Mouse (Mus musculus) limb, embryonic 11.5 days (tissue): ENCODE data around the gene Ppp2r5c. TPM values are rescaled to one million over a fixed set of nuclear protein-coding genes. Genes with fewer than 3 reads are reported as not detected.

Experiments
- ATAC-seq: fragments of 200-750 bp; cut with Nextera tagmentation; 2 replicates; pipeline ENCODE4 v1.8.0; 2017; ENCODE audit warnings: low read depth; ENCODE audit not compliant: insufficient number of reproducible peaks, low FRiP score, low TSS enrichment
- DNase-seq: peaks from one replicate; pipeline ENCODE4 v3.0.0-alpha.2; 2015; ENCODE audit warnings: low spot score
- H3K27ac ChIP-seq: fragments of 300-500 bp; sonication (generic); replicated peaks from 2 replicates; pipeline ENCODE4 v1.5.1; 2014; ENCODE audit warnings: low read depth, mild to moderate bottlenecking, low read length
- H3K27me3 ChIP-seq: fragments of 300-500 bp; sonication (generic); 2 replicates; pipeline ENCODE4 v1.6.1; 2014; ENCODE audit warnings: mild to moderate bottlenecking, low read length, mixed read lengths; ENCODE audit not compliant: control insufficient read depth, insufficient read depth
- H3K36me3 ChIP-seq: fragments of 300-500 bp; sonication (generic); 2 replicates; pipeline ENCODE4 v1.6.1; 2014; ENCODE audit warnings: mild to moderate bottlenecking, low read length, moderate library complexity, mixed read lengths; ENCODE audit not compliant: control insufficient read depth, insufficient read depth
- H3K4me1 ChIP-seq: fragments of 300-500 bp; sonication (generic); 2 replicates; pipeline ENCODE4 v1.6.1; 2014; ENCODE audit warnings: low read length, mixed read lengths; ENCODE audit not compliant: control insufficient read depth, insufficient read depth
- H3K4me2 ChIP-seq: fragments of 300-500 bp; sonication (generic); 2 replicates; pipeline ENCODE4 v1.6.1; 2014; ENCODE audit warnings: low read depth, mild to moderate bottlenecking, moderate library complexity; ENCODE audit not compliant: severe bottlenecking
- H3K4me3 ChIP-seq: fragments of 300-500 bp; sonication (generic); 2 replicates; pipeline ENCODE4 v1.5.1; 2014; ENCODE audit warnings: low read depth, low read length
- H3K9ac ChIP-seq: fragments of 300-500 bp; sonication (generic); 2 replicates; pipeline ENCODE4 v1.6.1; 2014; ENCODE audit warnings: mild to moderate bottlenecking, low read length
- H3K9me3 ChIP-seq: fragments of 300-500 bp; sonication (generic); 2 replicates; pipeline ENCODE4 v1.6.1; 2016; ENCODE audit warnings: low read length; ENCODE audit not compliant: control insufficient read depth
- WGBS: fragments of 180-500 bp; shearing (Covaris S2); extraction: QIAGEN DNeasy Blood & Tissue Kit; methylation state at CpG from one replicate; pipeline ENCODE4 v1.1.7; 2014; 5-methylcytosine and 5-hydroxymethylcytosine counted together
- polyA plus RNA-seq: library from polyadenylated mRNA; unstranded; fragments of >200 nt; fragmentation: Nextera tagmentation; extraction: Ambion mirVana; gene quantifications from 2 replicates; pipeline ENCODE4 v1.2.1, GENCODE M21; 2014

The Ppp2r5c gene
- polyA plus RNA-seq, 1 experiment from 2014 or later: 158 TPM

GRCm38 (mm10) chr12:110496016-110496415, 49.1 kb downstream of the Ppp2r5c start:
- Histone ChIP-seq H3K9me3 (no peaks in the 10 kb centered on the region), H3K36me3 (no peaks in the 10 kb centered on the region), H3K4me2 (no peak overlapping the region), H3K27ac (no peak overlapping the region), H3K4me3 (no peak overlapping the region), H3K27me3 (no peaks in the 10 kb centered on the region), H3K9ac (no peak overlapping the region), H3K4me1 (no peaks in the 10 kb centered on the region)
- WGBS: 57% methylated on average over 5 of the region's 5 CpGs
- no peak for ATAC-seq
- no peak for DNase-seq

- H3K4me2 ChIP-seq: no peak overlapping the region
- no peaks in the 10 kb centered on the region for H3K9me3 ChIP-seq
- no peaks in the 10 kb centered on the region for H3K4me1 ChIP-seq
- DNase-seq (no peak), ATAC-seq (no peak)
- H3K27ac ChIP-seq: no peak overlapping the region
- H3K4me3 ChIP-seq: no peak overlapping the region
- H3K9ac ChIP-seq: no peak overlapping the region
- WGBS: 49% methylated on average over 3 of the region's 3 CpGs
- no peaks in the 10 kb centered on the region for H3K27me3 ChIP-seq
- no peaks in the 10 kb centered on the region for H3K36me3 ChIP-seq
Observed at GRCm38 (mm10) chr12:110497013-110497412, 50.1 kb downstream of the Ppp2r5c start.

- ATAC-seq (no peak), DNase-seq (no peak)
- no peaks in the 10 kb centered on the region for H3K36me3 ChIP-seq
- H3K4me2 ChIP-seq: no peak overlapping the region
- H3K9ac ChIP-seq: no peak overlapping the region
- no peak overlapping the region for H3K27ac ChIP-seq
- H3K27me3 ChIP-seq: no peaks in the 10 kb centered on the region
- WGBS: 53% methylated on average over 8 of the region's 8 CpGs
- no peaks in the 10 kb centered on the region for H3K9me3 ChIP-seq
- H3K4me1 ChIP-seq: no peaks in the 10 kb centered on the region
- H3K4me3 ChIP-seq: no peak overlapping the region
Observed at GRCm38 (mm10) chr12:110497485-110497884, 50.6 kb downstream of the Ppp2r5c start.

- H3K4me3 ChIP-seq: no peak overlapping the region
- no peaks in the 10 kb centered on the region for H3K36me3 ChIP-seq
- no peaks in the 10 kb centered on the region for H3K9me3 ChIP-seq
- no peaks in the 10 kb centered on the region for H3K27me3 ChIP-seq
- H3K4me1 ChIP-seq: no peaks in the 10 kb centered on the region
- ATAC-seq (no peak), DNase-seq (no peak)
- no peak overlapping the region for H3K4me2 ChIP-seq
- 85% methylated on average over 22 of the region's 22 CpGs for WGBS
- no peak overlapping the region for H3K27ac ChIP-seq
- no peak overlapping the region for H3K9ac ChIP-seq
Observed at GRCm38 (mm10) chr12:110498283-110499224, 51.6 kb downstream of the Ppp2r5c start.

- H3K4me1 ChIP-seq: 0 out of 2 replicates have a peak, but pooled peaks cover 4% of the 10 kb centered on the region
- no peak overlapping the region for H3K9ac ChIP-seq
- H3K36me3 ChIP-seq: no peaks in the 10 kb centered on the region
- no peak overlapping the region for H3K4me3 ChIP-seq
- DNase-seq: no peak
- no peak for ATAC-seq
- no peak overlapping the region for H3K27ac ChIP-seq
- no peaks in the 10 kb centered on the region for H3K9me3 ChIP-seq
- H3K4me2 ChIP-seq: no peak overlapping the region
- 78% methylated on average over 14 of the region's 14 CpGs for WGBS
- no peaks in the 10 kb centered on the region for H3K27me3 ChIP-seq
Observed at GRCm38 (mm10) chr12:110499225-110499992, 52.5 kb downstream of the Ppp2r5c start.

- Histone ChIP-seq H3K4me1 (peaks cover 8% of the 10 kb centered on the region; the same call in 1 of the 2 replicates), H3K9me3 (no peaks in the 10 kb centered on the region), H3K4me3 (no peak overlapping the region), H3K4me2 (no peak overlapping the region), H3K9ac (no peak overlapping the region), H3K36me3 (no peaks in the 10 kb centered on the region), H3K27me3 (no peaks in the 10 kb centered on the region), H3K27ac (no peak overlapping the region)
- 94% methylated on average over 8 of the region's 8 CpGs for WGBS
- ATAC-seq (no peak), DNase-seq (no peak)
Observed at GRCm38 (mm10) chr12:110500095-110500494, 53.2 kb downstream of the Ppp2r5c start.

GRCm38 (mm10) chr12:110503406-110504144, 56.7 kb downstream of the Ppp2r5c start:
- H3K9me3 ChIP-seq: no peaks in the 10 kb centered on the region
- H3K4me3 ChIP-seq: no peak overlapping the region
- H3K4me2 ChIP-seq: no peak overlapping the region
- H3K36me3 ChIP-seq: no peaks in the 10 kb centered on the region
- no peak overlapping the region for H3K27ac ChIP-seq
- no peak for ATAC-seq
- 70% methylated on average over 8 of the region's 8 CpGs for WGBS
- no peak for DNase-seq
- no peaks in the 10 kb centered on the region for H3K27me3 ChIP-seq
- peaks cover 8% of the 10 kb centered on the region; the same call in 1 of the 2 replicates for H3K4me1 ChIP-seq
- no peak overlapping the region for H3K9ac ChIP-seq

GRCm38 (mm10) chr12:110504145-110504490, 57.2 kb downstream of the Ppp2r5c start:
- 79% methylated on average over 9 of the region's 9 CpGs for WGBS
- DNase-seq (no peak), ATAC-seq (no peak)
- H3K4me3 ChIP-seq: no peak overlapping the region
- no peaks in the 10 kb centered on the region for H3K9me3 ChIP-seq
- no peaks in the 10 kb centered on the region for H3K36me3 ChIP-seq
- no peak overlapping the region for H3K27ac ChIP-seq
- no peak overlapping the region for H3K9ac ChIP-seq
- peaks cover 8% of the 10 kb centered on the region; the same call in 1 of the 2 replicates for H3K4me1 ChIP-seq
- no peaks in the 10 kb centered on the region for H3K27me3 ChIP-seq
- no peak overlapping the region for H3K4me2 ChIP-seq
